Mouse (Mus musculus): Measurements from ENCODE around the gene Lrp4. TPM values are rescaled to one million over a fixed set of nuclear protein-coding genes. Genes with fewer than 3 reads are reported as not detected.

Gene Lrp4
- total RNA-seq, 2 experiments from 2014 or later: 27.2 to 28.2 TPM

Other genes starting within 250 kb of the Lrp4 start
- gene Ddb2, start 220.5 kb upstream of the Lrp4 start, total RNA-seq (2021): 10 to 100 TPM; 10.4 to 10.9 TPM
- 10 to 100 TPM; 46.8 TPM for gene Pacsin3, start 201.6 kb upstream of the Lrp4 start, total RNA-seq (2021)
- 10 to 100 TPM; 63.3 to 65.6 TPM for gene Arfgap2, start 192.5 kb upstream of the Lrp4 start, total RNA-seq (2021)
- gene 1110051M20Rik, start 12.8 kb upstream of the Lrp4 start, total RNA-seq (2021): 10 to 100 TPM; 84.7 to 89.4 TPM
- 100 to 1,000 TPM; 119 to 124 TPM for gene Ckap5, start 69.3 kb downstream of the Lrp4 start, total RNA-seq (2021)
- gene F2, start 178.9 kb downstream of the Lrp4 start, total RNA-seq (2021): under 1 TPM in 1 of 2 experiments, not detected in 1; 0.18 TPM
- 10 to 100 TPM; 11.1 to 13.3 TPM for gene Zfp408, start 192.3 kb downstream of the Lrp4 start, total RNA-seq (2021)
- 10 to 100 TPM; 80.3 to 88.9 TPM for gene Arhgap1, start 192.3 kb downstream of the Lrp4 start, total RNA-seq (2021)